Mouse (Mus musculus): ENCODE results near the gene Itpk1. TPM values are rescaled to one million over a fixed set of nuclear protein-coding genes. Genes with fewer than 3 reads are reported as not detected.
A peak's percentile ranks its signal among the peaks of the same experiment; 100 is the strongest.

Itpk1 gene
- polyA plus RNA-seq, 1 experiment from 2014 or later: 39.1 TPM

MicroRNAs encoded within 50 kb of the gene (microRNA counts, 519-probe panel; counts per million panel counts)
- 97.1 counts per million, percentile 29 among the panel's probes with 10 or more counts for microRNA mmu-miR-1936

Other genes starting within 250 kb of the Itpk1 start
- gene Golga5, start 235.8 kb downstream of the Itpk1 start, polyA plus RNA-seq (2015; fragmentation: Nextera tagmentation; extraction: Ambion mirVana): 30.0 and 33.1 TPM in 2 replicates
- 26.2 and 27.3 TPM in 2 replicates for gene Chga, start 150.0 kb downstream of the Itpk1 start, polyA plus RNA-seq (2015; fragmentation: Nextera tagmentation; extraction: Ambion mirVana)
- gene Moap1, start 38.7 kb upstream of the Itpk1 start, polyA plus RNA-seq (2015; fragmentation: Nextera tagmentation; extraction: Ambion mirVana): 20.5 and 23.1 TPM in 2 replicates
- 15.3 and 16.3 TPM in 2 replicates for gene Tmem251, start 38.8 kb upstream of the Itpk1 start, polyA plus RNA-seq (2015; fragmentation: Nextera tagmentation; extraction: Ambion mirVana)
- gene Gm28051, start 52.8 kb upstream of the Itpk1 start, polyA plus RNA-seq (2015; fragmentation: Nextera tagmentation; extraction: Ambion mirVana): not detected in 2 replicates
- gene Gon7, start 52.9 kb upstream of the Itpk1 start, polyA plus RNA-seq (2015; fragmentation: Nextera tagmentation; extraction: Ambion mirVana): 30.8 and 31.2 TPM in 2 replicates
- 32.2 and 36.8 TPM in 2 replicates for gene Ubr7, start 53.0 kb upstream of the Itpk1 start, polyA plus RNA-seq (2015; fragmentation: Nextera tagmentation; extraction: Ambion mirVana)
- gene Gm20604, start 53.7 kb upstream of the Itpk1 start, polyA plus RNA-seq (2015; fragmentation: Nextera tagmentation; extraction: Ambion mirVana): 18.7 and 21.0 TPM in 2 replicates
- gene Btbd7, start 173.5 kb upstream of the Itpk1 start, polyA plus RNA-seq (2015; fragmentation: Nextera tagmentation; extraction: Ambion mirVana): 15.0 and 15.9 TPM in 2 replicates
- gene Cox8c, start 194.4 kb upstream of the Itpk1 start, polyA plus RNA-seq (2015; fragmentation: Nextera tagmentation; extraction: Ambion mirVana): not detected in 2 replicates
- 0.28 and 0.59 TPM in 2 replicates for gene Unc79, start 243.9 kb upstream of the Itpk1 start, polyA plus RNA-seq (2015; fragmentation: Nextera tagmentation; extraction: Ambion mirVana)